Mouse (Mus musculus): ENCODE measurements around the gene Map3k5.

DNA sequence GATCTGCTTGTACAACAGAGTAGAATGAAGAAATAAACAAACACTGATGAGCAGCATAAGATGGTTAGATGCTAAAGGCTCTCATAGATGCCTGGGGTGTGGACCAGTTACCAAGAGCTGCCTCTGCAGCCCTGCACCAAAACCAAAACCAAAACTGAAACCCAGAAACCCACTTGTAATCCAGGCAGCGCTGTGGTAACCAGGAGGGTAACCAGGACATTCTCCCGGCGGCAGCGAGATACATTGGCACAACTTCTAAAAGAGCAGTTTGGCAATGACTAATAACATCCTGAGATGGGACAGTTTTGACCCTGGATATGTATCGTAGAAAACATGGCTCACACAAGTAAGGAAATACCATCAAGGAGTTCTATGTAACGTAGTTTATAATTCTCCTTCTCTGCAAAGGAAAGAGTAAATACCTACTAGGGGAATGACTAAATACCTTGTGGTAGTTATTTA, 71.2 kb downstream of the Map3k5 start:
- TF ChIP-seq POLR2A (IDR thresholded peaks at IDR 0.05; ENCODE audit: control insufficient read depth, low read depth, low read length) (no peak), CTCF (IDR thresholded peaks at IDR 0.05; ENCODE audit: control insufficient read depth, insufficient read depth, insufficient replicate concordance, low read depth, low read length) (no peak)

Measured in testis, adult 2 months (tissue).